Mouse (Mus musculus) ES-Bruce4 (cell line): ENCODE measurements around the gene Fmnl1. TPM values are rescaled to one million over a fixed set of nuclear protein-coding genes. Genes with fewer than 3 reads are reported as not detected.
A peak's percentile ranks its signal among the peaks of the same experiment; 100 is the strongest.

Source experiments
- H3K27ac ChIP-seq: 2 replicates; pipeline ENCODE4 v1.5.1; 2012; ENCODE audit warnings: low read length, inconsistent platforms; ENCODE audit not compliant: insufficient read depth
- H3K27me3 ChIP-seq: 2 replicates; pipeline ENCODE4 v1.6.1; 2012; ENCODE audit warnings: mild to moderate bottlenecking, low read length, inconsistent platforms; ENCODE audit not compliant: control insufficient read depth, poor library complexity, insufficient read depth, severe bottlenecking
- H3K36me3 ChIP-seq: 2 replicates; pipeline ENCODE4 v1.6.1; 2012; ENCODE audit warnings: inconsistent platforms, mild to moderate bottlenecking, low read length, moderate library complexity; ENCODE audit not compliant: control insufficient read depth, poor library complexity, insufficient read depth, severe bottlenecking
- H3K4me1 ChIP-seq: one replicate; pipeline ENCODE4 v1.8.1; 2011; ENCODE audit warnings: low read length; ENCODE audit not compliant: control insufficient read depth, insufficient read depth
- H3K4me3 ChIP-seq: 2 replicates; pipeline ENCODE4 v1.5.1; 2011; ENCODE audit warnings: low read depth, mild to moderate bottlenecking, low read length
- H3K9ac ChIP-seq: 2 replicates; pipeline ENCODE4 v1.6.1; 2012; ENCODE audit warnings: low read depth, mild to moderate bottlenecking, inconsistent platforms; ENCODE audit not compliant: poor library complexity, severe bottlenecking
- H3K9me3 ChIP-seq: replicated peaks from 2 replicates; pipeline ENCODE4 v1.6.1; 2012; ENCODE audit warnings: mild to moderate bottlenecking, low read length, inconsistent platforms; ENCODE audit not compliant: control insufficient read depth, poor library complexity, insufficient read depth, severe bottlenecking
- CTCF ChIP-seq: IDR thresholded peaks from one replicate; pipeline ENCODE4 v1.8.1; 2011; ENCODE audit warnings: low read depth, low read length
- EP300 ChIP-seq: IDR thresholded peaks from 2 replicates; pipeline ENCODE4 v1.6.1; 2011; ENCODE audit warnings: low read depth, low read length; ENCODE audit not compliant: insufficient read depth
- POLR2A ChIP-seq: IDR thresholded peaks from one replicate; pipeline ENCODE4 v1.8.1; 2011; ENCODE audit warnings: low read length; ENCODE audit not compliant: insufficient read depth
- polyA plus RNA-seq: library from polyadenylated mRNA; stranded (reverse); fragments of >200 nt; gene quantifications from 2 replicates; pipeline ENCODE4 v1.2.4, GENCODE M21; 2011; ENCODE audit warnings: low read depth; ENCODE audit not compliant: missing spikeins, insufficient read depth, insufficient read length

Gene Fmnl1
- polyA plus RNA-seq, 1 experiment: 4.9 TPM

- Histone ChIP-seq H3K27me3 (no peaks in the 10 kb centered on the region), H3K9ac (0 out of 2 replicates have a peak overlapping the region, but pooled peaks have one; percentile 3), H3K36me3 (no peaks in the 10 kb centered on the region), H3K27ac (no peak overlapping the region), H3K9me3 (no peaks in the 10 kb centered on the region), H3K4me1 (no peaks in the 10 kb centered on the region), H3K4me3 (no peak overlapping the region)
- TF ChIP-seq CTCF: no peak
- no peak for TF ChIP-seq EP300
- TF ChIP-seq POLR2A: no peak
These were observed 66.0 kb downstream of the Fmnl1 start for GRCm38 (mm10) chr11:103236903-103237302.

DNA sequence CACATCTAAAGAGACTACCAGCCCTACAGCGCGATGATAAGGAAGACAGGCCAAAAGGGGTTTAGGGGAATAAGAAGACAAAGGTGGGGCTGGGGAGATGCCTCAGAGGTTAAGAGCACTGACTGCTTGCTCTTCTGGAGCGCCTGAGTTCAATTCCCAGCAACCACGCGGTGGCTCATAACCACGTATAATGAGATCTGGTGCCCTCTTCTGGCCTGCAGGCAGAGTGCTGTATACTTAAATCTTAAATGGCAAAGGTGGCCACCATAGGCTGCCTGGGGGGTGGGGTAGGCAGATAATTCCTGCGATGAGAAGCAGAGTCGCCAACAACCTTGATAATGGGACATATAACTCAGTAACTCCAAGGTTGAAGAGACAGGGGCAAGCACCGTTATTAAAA lies 66.8 kb downstream of the Fmnl1 start:
- Histone ChIP-seq H3K4me3 (no peak overlapping the region), H3K27ac (no peak overlapping the region), H3K27me3 (no peaks in the 10 kb centered on the region), H3K9ac (no peak overlapping the region), H3K9me3 (no peaks in the 10 kb centered on the region), H3K36me3 (no peaks in the 10 kb centered on the region), H3K4me1 (no peaks in the 10 kb centered on the region)
- TF ChIP-seq CTCF (peak; percentile 58), POLR2A (no peak)

GRCm38 (mm10) chr11:103240740-103241139 lies 69.8 kb downstream of the Fmnl1 start:
- no peak overlapping the region for H3K9ac ChIP-seq
- H3K4me1 ChIP-seq: no peaks in the 10 kb centered on the region
- no peaks in the 10 kb centered on the region for H3K27me3 ChIP-seq
- H3K36me3 ChIP-seq: no peaks in the 10 kb centered on the region
- no peak overlapping the region for H3K27ac ChIP-seq
- H3K9me3 ChIP-seq: no peaks in the 10 kb centered on the region
- H3K4me3 ChIP-seq: no peak overlapping the region
- TF ChIP-seq POLR2A: no peak
- no peak for TF ChIP-seq EP300
- TF ChIP-seq CTCF: no peak

- Histone ChIP-seq H3K9me3 (no peaks in the 10 kb centered on the region), H3K9ac (no peak overlapping the region), H3K27me3 (no peaks in the 10 kb centered on the region), H3K4me1 (no peaks in the 10 kb centered on the region), H3K27ac (no peak overlapping the region), H3K36me3 (no peaks in the 10 kb centered on the region), H3K4me3 (no peak overlapping the region)
- no peak for TF ChIP-seq CTCF
- no peak for TF ChIP-seq EP300
- no peak for TF ChIP-seq POLR2A
These were observed 73.9 kb downstream of the Fmnl1 start for GRCm38 (mm10) chr11:103244856-103245255.

- H3K27ac ChIP-seq: no peak overlapping the region
- no peak overlapping the region for H3K4me3 ChIP-seq
- H3K9me3 ChIP-seq: no peaks in the 10 kb centered on the region
- H3K36me3 ChIP-seq: no peaks in the 10 kb centered on the region
- no peaks in the 10 kb centered on the region for H3K4me1 ChIP-seq
- no peaks in the 10 kb centered on the region for H3K27me3 ChIP-seq
- no peak overlapping the region for H3K9ac ChIP-seq
- no peak for TF ChIP-seq POLR2A
- TF ChIP-seq CTCF: no peak
These were observed 75.3 kb downstream of the Fmnl1 start for GRCm38 (mm10) chr11:103246081-103246730.

- H3K4me1 ChIP-seq: no peaks in the 10 kb centered on the region
- H3K27ac ChIP-seq: no peak overlapping the region
- H3K27me3 ChIP-seq: no peaks in the 10 kb centered on the region
- TF ChIP-seq EP300 (no peak), CTCF (no peak), POLR2A (no peak)
- no peak overlapping the region for H3K4me3 ChIP-seq
- H3K9me3 ChIP-seq: no peaks in the 10 kb centered on the region
- no peak overlapping the region for H3K9ac ChIP-seq
- no peaks in the 10 kb centered on the region for H3K36me3 ChIP-seq
These were observed 75.9 kb downstream of the Fmnl1 start for GRCm38 (mm10) chr11:103246731-103247290.
